Mouse (Mus musculus) thymus, postnatal 36 days (tissue): ENCODE results near the gene Hoxc10.

ENCODE experiments used
- DNase-seq, 2 experiments: peaks; one replicate each; pipeline ENCODE4 v3.0.0; 2022; ENCODE audit warnings: mixed read lengths in 2 of 2

Gene Hoxc10

GRCm38 (mm10) chr15:103014166-103015008, 47.8 kb downstream of the Hoxc10 start:
- no peak for DNase-seq

GRCm38 (mm10) chr15:103015009-103015399, 48.4 kb downstream of the Hoxc10 start:
- no peak for DNase-seq

GRCm38 (mm10) chr15:103015406-103016166, 49.0 kb downstream of the Hoxc10 start:
- DNase-seq: no peak

GRCm38 (mm10) chr15:103018636-103019035, 52.0 kb downstream of the Hoxc10 start, which contains the start of gene Hoxc4:
Gene Hoxc4 (plus strand): TSS chr15:103018934.
- DNase-seq: no peak

- no peak for DNase-seq
These were observed 54.4 kb downstream of the Hoxc10 start for GRCm38 (mm10) chr15:103020899-103021418.
